ENCODE assay signal across 8 mouse cellular contexts in the genomic region with DNA sequence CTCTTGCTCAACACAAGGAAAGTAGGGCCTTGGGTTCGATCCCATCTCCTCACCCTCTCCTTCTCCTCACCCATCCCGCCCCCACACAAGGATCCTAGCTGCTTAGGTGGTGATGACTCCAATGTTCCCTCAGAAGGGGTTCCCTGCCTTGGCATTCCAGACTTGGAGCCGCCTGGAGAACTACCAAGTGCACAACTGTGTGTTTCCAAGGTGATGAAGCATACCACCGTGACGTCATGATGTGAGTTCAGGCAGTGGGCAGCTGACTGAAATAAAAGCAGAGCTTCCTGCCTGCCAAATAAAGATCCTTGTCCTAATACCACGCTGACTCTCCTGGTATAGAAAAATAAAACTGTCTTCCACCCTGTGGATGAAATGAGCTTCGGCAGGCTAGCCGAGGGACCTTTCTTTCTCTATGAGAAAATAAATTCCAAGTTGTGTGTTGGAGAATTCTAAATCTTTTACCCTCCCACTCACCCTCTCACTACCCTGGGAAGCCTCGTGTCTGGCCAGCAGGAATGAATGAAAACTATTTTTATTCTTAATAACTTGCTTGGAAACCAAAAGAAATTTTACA. TPM values are rescaled to one million over a fixed set of nuclear protein-coding genes. Genes with fewer than 3 reads are reported as not detected.
DNase-seq lines count a peak whose midpoint lies in the region; ATAC-seq lines count a peak whose summit lies in the region.

No protein-coding gene starts in this region.

- peak; percentile 73 for ATAC-seq in stomach, embryonic 16.5 days (ENCODE audit: insufficient read depth, low FRiP score)
- no peak for ATAC-seq in granulocyte monocyte progenitor cell, adult 5-6 weeks (replicated peaks; ENCODE audit: poor library complexity, severe bottlenecking)

- H3K27me3 ChIP-seq in stomach, embryonic 16.5 days (ENCODE audit: control insufficient read depth, insufficient read depth, low read length): no peaks in the 10 kb centered on the region

- peaks cover 3% of the 10 kb centered on the region; the same call in 1 of the 2 replicates for H3K4me1 ChIP-seq in stomach, embryonic 16.5 days (ENCODE audit: control insufficient read depth, insufficient read depth, low read length)

- H3K4me3 ChIP-seq in stomach, embryonic 16.5 days (replicated peaks; ENCODE audit: low read length): no peak overlapping the region

- H3K9ac ChIP-seq in stomach, embryonic 16.5 days (ENCODE audit: low read length): no peak overlapping the region

- no peaks in the 10 kb centered on the region for H3K9me3 ChIP-seq in stomach, embryonic 16.5 days (replicated peaks; ENCODE audit: control insufficient read depth, low read length)

- H3K4me2 ChIP-seq in stomach, embryonic 16.5 days (ENCODE audit: low read depth, low read length): no peak overlapping the region

- no peaks in the 10 kb centered on the region for H3K36me3 ChIP-seq in stomach, embryonic 16.5 days (ENCODE audit: control insufficient read depth, insufficient read depth, low read length)

- DNase-seq in adrenal gland, adult 18-20 months (ENCODE audit: low spot score in 2 of 2): peak; percentile 10 to 20
- no peak for DNase-seq in adrenal gland, postnatal 25 days
- DNase-seq in right cerebral cortex, adult 18-20 months: peak; percentile 77
- no peak for DNase-seq in right cerebral cortex, postnatal 4 days
- peak; percentile 5 to 40 for DNase-seq in layer of hippocampus, postnatal 14 days (ENCODE audit: low spot score in 2 of 2)
- DNase-seq in spleen, adult 12 weeks (ENCODE audit: low spot score): no peak

- WGBS in stomach, embryonic 16.5 days: 45% methylated on average over 9 of the region's 9 CpGs

- no peak overlapping the region for H3K27ac ChIP-seq in stomach, embryonic 16.5 days (ENCODE audit: low read length)

RNA-seq across cellular contexts. Expression of gene Tm9sf3, which starts 6.4 kb away (rescaled TPM):
- total RNA-seq in adrenal gland, adult 18-20 months (2021): 100 to 1,000 TPM; 150 to 191 TPM
- total RNA-seq in adrenal gland, postnatal 25 days (2021): 169 and 186 TPM in 2 replicates
- 100 to 1,000 TPM; 130 to 136 TPM for total RNA-seq in layer of hippocampus, postnatal 14 days (2021)
- polyA plus RNA-seq in stomach, embryonic 16.5 days (2015; fragmentation: Nextera tagmentation; extraction: Ambion mirVana): 136 and 151 TPM in 2 replicates
- 133 TPM in 2 replicates for total RNA-seq in granulocyte monocyte progenitor cell, adult 5-6 weeks (2014; fragmentation: Nextera tagmentation)
- 296 and 339 TPM in 2 replicates for total RNA-seq in granulocyte monocyte progenitor cell, adult 5-6 weeks (2017)

Comparison
In these comparisons a context has a peak if more than half of its experiments do, and no peak if none do; other contexts are left out.
1. DNase-seq: peak in adrenal gland, adult 18-20 months (2 of 2), right cerebral cortex, adult 18-20 months (single experiment) and layer of hippocampus, postnatal 14 days (2 of 2); none in adrenal gland, postnatal 25 days (single experiment), right cerebral cortex, postnatal 4 days (single experiment) and spleen, adult 12 weeks (single experiment).